In the genomic region with DNA sequence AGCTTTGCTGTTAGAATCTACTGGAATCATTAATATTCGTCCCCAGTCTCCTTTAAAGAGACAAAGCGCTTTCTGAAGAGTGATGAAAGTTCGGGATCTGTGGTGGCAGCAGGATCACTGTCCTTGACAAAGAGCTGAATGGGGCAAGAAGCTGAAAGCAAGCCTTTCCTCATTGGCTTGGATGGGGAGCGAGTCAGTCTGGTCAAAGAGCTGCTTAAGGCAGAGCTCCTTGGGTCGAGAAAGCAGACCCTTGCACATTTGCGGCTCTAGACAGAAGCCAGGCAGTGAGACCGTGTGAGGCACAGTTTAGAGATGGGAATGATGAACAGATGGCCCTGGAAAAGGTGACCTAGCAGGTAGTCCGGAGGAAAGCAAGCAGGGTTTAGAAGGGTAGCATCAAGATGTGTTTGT, we compare ENCODE assay signal across 8 mouse cellular contexts. TPM values are rescaled to one million over a fixed set of nuclear protein-coding genes. Genes with fewer than 3 reads are reported as not detected.
A peak's percentile ranks its signal among the peaks of the same experiment; 100 is the strongest.
DNase-seq lines count a peak whose midpoint lies in the region; ATAC-seq and TF ChIP-seq lines count a peak whose summit lies in the region.

No protein-coding gene starts in this region.

- 23% methylated on average over 8 of the region's 8 CpGs for WGBS in heart, embryonic 10.5 days
- 20% methylated on average over 8 of the region's 8 CpGs for WGBS in limb, embryonic 10.5 days
- WGBS in stomach, embryonic 15.5 days: 20% methylated on average over 8 of the region's 8 CpGs

- no peak overlapping the region for H3K27ac ChIP-seq in heart, embryonic 10.5 days
- H3K27ac ChIP-seq in cortical plate, adult 2 months (ENCODE audit: insufficient read depth, low read length): no peak overlapping the region
- H3K27ac ChIP-seq in limb, embryonic 10.5 days: no peak overlapping the region
- H3K27ac ChIP-seq in stomach, embryonic 15.5 days: no peak overlapping the region

- H3K4me2 ChIP-seq in stomach, embryonic 15.5 days: peak overlapping the region; percentile 69

- ATAC-seq in stomach, embryonic 15.5 days (ENCODE audit: insufficient read depth, low FRiP score, low read depth): no peak

- H3K36me3 ChIP-seq in heart, embryonic 10.5 days: no peaks in the 10 kb centered on the region
- no peaks in the 10 kb centered on the region for H3K36me3 ChIP-seq in E14TG2a.4 (ENCODE audit: insufficient read depth, low read length)
- H3K36me3 ChIP-seq in limb, embryonic 10.5 days: no peaks in the 10 kb centered on the region
- no peaks in the 10 kb centered on the region for H3K36me3 ChIP-seq in stomach, embryonic 15.5 days

- DNase-seq in heart, embryonic 10.5 days (ENCODE audit: low spot score): no peak
- DNase-seq in heart, postnatal 25 days (ENCODE audit: low spot score): no peak
- DNase-seq in limb, embryonic 10.5 days (ENCODE audit: low spot score): peak; percentile 35
- no peak for DNase-seq in adrenal gland, adult 18-20 months (ENCODE audit: low spot score in 2 of 2)
- DNase-seq in ovary, postnatal 10 days (ENCODE audit: low spot score): no peak

- H3K27me3 ChIP-seq in heart, embryonic 10.5 days (ENCODE audit: insufficient read depth, poor library complexity, severe bottlenecking): peaks cover 15% of the 10 kb centered on the region; the same call in 1 of the 2 replicates
- peaks cover 37% of the 10 kb centered on the region for H3K27me3 ChIP-seq in E14TG2a.4 (ENCODE audit: insufficient read depth, low read length)
- H3K27me3 ChIP-seq in limb, embryonic 10.5 days (ENCODE audit: low read depth, poor library complexity, severe bottlenecking): peaks cover 12% of the 10 kb centered on the region
- 0 out of 2 replicates have a peak, but pooled peaks cover 9% of the 10 kb centered on the region for H3K27me3 ChIP-seq in stomach, embryonic 15.5 days (replicated peaks)

- intact Hi-C loops in heart, postnatal 25 days (cut with DNase I): no loop called here

- peak overlapping the region; percentile 65 for H3K4me3 ChIP-seq in heart, embryonic 10.5 days
- peak overlapping the region; percentile 77 for H3K4me3 ChIP-seq in E14TG2a.4 (replicated peaks; ENCODE audit: low read length)
- H3K4me3 ChIP-seq in cortical plate, adult 2 months (ENCODE audit: insufficient read depth, low read length): peak overlapping the region; percentile 77
- H3K4me3 ChIP-seq in limb, embryonic 10.5 days: peak overlapping the region; percentile 61
- peak overlapping the region; percentile 36 for H3K4me3 ChIP-seq in stomach, embryonic 15.5 days (replicated peaks)

- no peak overlapping the region for H3K9ac ChIP-seq in stomach, embryonic 15.5 days

- TF ChIP-seq POLR2A in cortical plate, adult 2 months (IDR thresholded peaks at IDR 0.05; ENCODE audit: extremely low read depth, insufficient read depth, low read length): no peak

- H3K9me3 ChIP-seq in heart, embryonic 10.5 days: no peaks in the 10 kb centered on the region
- no peaks in the 10 kb centered on the region for H3K9me3 ChIP-seq in E14TG2a.4 (ENCODE audit: low read length)
- no peaks in the 10 kb centered on the region for H3K9me3 ChIP-seq in limb, embryonic 10.5 days (replicated peaks)
- H3K9me3 ChIP-seq in stomach, embryonic 15.5 days: no peaks in the 10 kb centered on the region

- H3K4me1 ChIP-seq in heart, embryonic 10.5 days: no peaks in the 10 kb centered on the region
- H3K4me1 ChIP-seq in E14TG2a.4 (replicated peaks; ENCODE audit: low read depth, low read length): peaks cover 19% of the 10 kb centered on the region
- H3K4me1 ChIP-seq in cortical plate, adult 2 months (ENCODE audit: control insufficient read depth, insufficient read depth, low read length): no peaks in the 10 kb centered on the region
- peaks cover 16% of the 10 kb centered on the region for H3K4me1 ChIP-seq in limb, embryonic 10.5 days
- no peaks in the 10 kb centered on the region for H3K4me1 ChIP-seq in stomach, embryonic 15.5 days

- no peak for TF ChIP-seq CTCF in E14TG2a.4 (conservative IDR thresholded peaks at IDR 0.05; ENCODE audit: low read length)
- TF ChIP-seq CTCF in cortical plate, adult 2 months (IDR thresholded peaks at IDR 0.05; ENCODE audit: extremely low read depth, insufficient read depth, low read length): no peak

RNA-seq across cellular contexts. Expression of a gene that starts 0.9 kb away (rescaled TPM):
- polyA plus RNA-seq in heart, embryonic 10.5 days (2016; fragmentation: Nextera tagmentation; extraction: Ambion mirVana): 1.6 and 2.9 TPM in 2 replicates
- total RNA-seq in heart, postnatal 25 days (2021): under 1 TPM; 0.13 to 0.28 TPM
- 4.4 and 4.5 TPM in 2 replicates for polyA plus RNA-seq in cortical plate, adult 2 months (2012; rRNA removed)
- 2.7 and 3.3 TPM in 2 replicates for polyA plus RNA-seq in limb, embryonic 10.5 days (2016; fragmentation: Nextera tagmentation; extraction: Ambion mirVana)
- 3.5 TPM in 2 replicates for polyA plus RNA-seq in stomach, embryonic 15.5 days (2015; fragmentation: Nextera tagmentation; extraction: Ambion mirVana)
- 1 to 10 TPM; 2.8 to 3.7 TPM for total RNA-seq in adrenal gland, adult 18-20 months (2021)
